Mouse (Mus musculus) kidney, adult 9 months (tissue): ENCODE data around the gene 1300017J02Rik.

Experiments used
- DNase-seq: peaks from one replicate; pipeline ENCODE4 v3.0.0; 2022

1300017J02Rik gene

GRCm38 (mm10) chr9:103271104-103271503, 33.8 kb downstream of the 1300017J02Rik start:
- no peak for DNase-seq

- DNase-seq: no peak
Observed at GRCm38 (mm10) chr9:103265778-103266177, 39.1 kb downstream of the 1300017J02Rik start.

- no peak for DNase-seq
Observed at GRCm38 (mm10) chr9:103252906-103253305, 52.0 kb downstream of the 1300017J02Rik start.

GRCm38 (mm10) chr9:103248618-103249017, 56.3 kb downstream of the 1300017J02Rik start:
- DNase-seq: no peak

- no peak for DNase-seq
Observed at GRCm38 (mm10) chr9:103246526-103247168, 58.2 kb downstream of the 1300017J02Rik start.

GRCm38 (mm10) chr9:103243640-103244039, 61.2 kb downstream of the 1300017J02Rik start:
- peak; percentile 14 for DNase-seq

GRCm38 (mm10) chr9:103241206-103241605, 63.7 kb downstream of the 1300017J02Rik start:
- peak; percentile 23 for DNase-seq

- no peak for DNase-seq
Observed at GRCm38 (mm10) chr9:103239471-103239870, 65.4 kb downstream of the 1300017J02Rik start.

GRCm38 (mm10) chr9:103234565-103235165, 70.2 kb downstream of the 1300017J02Rik start:
- no peak for DNase-seq

- DNase-seq: no peak
Observed at GRCm38 (mm10) chr9:103234059-103234458, 70.8 kb downstream of the 1300017J02Rik start.

GRCm38 (mm10) chr9:103233006-103233395, 71.9 kb downstream of the 1300017J02Rik start:
- no peak for DNase-seq

- no peak for DNase-seq
Observed at GRCm38 (mm10) chr9:103232232-103233005, 72.5 kb downstream of the 1300017J02Rik start.

- peak; percentile 39 for DNase-seq
Observed at GRCm38 (mm10) chr9:103230151-103230951, 74.5 kb downstream of the 1300017J02Rik start, which contains the start of the genes Gm20425 and Trf. Gm20425 (minus strand) TSS chr9:103230307. Trf (minus strand) TSS chr9:103230444.

- DNase-seq: no peak
Observed at GRCm38 (mm10) chr9:103229037-103229867, 75.6 kb downstream of the 1300017J02Rik start.

GRCm38 (mm10) chr9:103228370-103229003, 76.4 kb downstream of the 1300017J02Rik start:
- no peak for DNase-seq

GRCm38 (mm10) chr9:103227760-103228159, 77.1 kb downstream of the 1300017J02Rik start:
- no peak for DNase-seq

- DNase-seq: peak; percentile 27
Observed at GRCm38 (mm10) chr9:103226806-103227205, 78.1 kb downstream of the 1300017J02Rik start.

- DNase-seq: peak; percentile 27
Observed at GRCm38 (mm10) chr9:103225464-103225863, 79.4 kb downstream of the 1300017J02Rik start.

- DNase-seq: no peak
Observed at GRCm38 (mm10) chr9:103224721-103225120, 80.2 kb downstream of the 1300017J02Rik start.

- DNase-seq: no peak
Observed at GRCm38 (mm10) chr9:103214281-103214680, 90.6 kb downstream of the 1300017J02Rik start.

- DNase-seq: no peak
Observed at GRCm38 (mm10) chr9:103213631-103214030, 91.3 kb downstream of the 1300017J02Rik start.
